Mouse (Mus musculus): ENCODE measurements around the gene Rexo5. TPM values are rescaled to one million over a fixed set of nuclear protein-coding genes. Genes with fewer than 3 reads are reported as not detected.

The Rexo5 gene
- 21.8 and 24.8 TPM in 2 replicates for polyA plus RNA-seq (2014; fragmentation: Nextera tagmentation; extraction: Ambion mirVana)

DNA sequence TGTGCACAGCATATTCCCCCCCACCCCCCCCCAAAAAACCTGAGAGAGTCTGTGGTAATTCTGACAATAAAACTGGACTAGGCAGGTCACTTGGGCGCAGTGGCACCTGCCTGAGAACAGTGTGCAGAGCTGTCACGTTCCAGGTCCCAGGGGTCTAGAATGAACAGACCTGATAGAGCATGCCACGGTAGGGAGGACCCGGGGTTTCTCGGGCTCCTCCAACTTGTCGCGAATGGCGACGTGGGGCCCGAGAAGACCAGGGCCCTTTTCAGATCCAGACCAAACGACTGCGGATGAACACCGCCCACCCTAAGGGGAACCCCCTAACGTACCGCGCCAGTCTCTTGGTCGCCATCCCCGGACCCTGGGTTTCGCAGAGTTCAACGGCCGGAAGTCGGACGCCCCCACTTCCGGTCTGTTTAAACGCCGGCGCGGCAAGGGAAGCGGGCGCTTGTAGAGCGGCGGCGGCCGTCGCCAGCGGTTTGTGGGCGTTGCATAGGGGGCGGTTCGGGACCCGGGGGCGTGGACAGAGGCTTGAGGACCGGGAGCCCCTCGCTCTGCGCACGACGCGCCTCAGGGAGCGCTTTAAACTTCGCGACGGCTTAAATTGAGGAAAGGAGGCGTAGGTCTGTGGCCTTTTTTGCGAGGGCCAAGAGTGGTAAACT is at the start of gene Rexo5, which contains the start of gene Eri2:
Gene Rexo5 (plus strand): TSS at position 421 of the 665 bp plus-strand sequence.
Gene Eri2 (minus strand): TSS at position 473 of the 665 bp plus-strand sequence.
- Histone ChIP-seq H3K4me1 (ENCODE audit: control insufficient read depth, insufficient read depth, low read length) (peaks cover 2% of the 10 kb centered on the region; the same call in 1 of the 2 replicates), H3K9me3 (ENCODE audit: control insufficient read depth, low read length) (no peaks in the 10 kb centered on the region), H3K27me3 (ENCODE audit: control insufficient read depth, insufficient read depth, low read length) (no peaks in the 10 kb centered on the region), H3K36me3 (ENCODE audit: control insufficient read depth, insufficient read depth, low read length) (no peaks in the 10 kb centered on the region; the same call in 1 of the 2 replicates), H3K4me3 (ENCODE audit: low read depth, low read length) (peak within 1 kb of the TSS; percentile 68), H3K9ac (ENCODE audit: low read length) (peak within 1 kb of the TSS; percentile 88), H3K4me2 (ENCODE audit: low read depth, severe bottlenecking) (peak within 1 kb of the TSS; percentile 71), H3K27ac (replicated peaks; ENCODE audit: low read depth, low read length) (peak within 1 kb of the TSS; percentile 70)
- ATAC-seq (ENCODE audit: insufficient number of reproducible peaks, low FRiP score, low TSS enrichment, low read depth), result peak; percentile 99
- WGBS, result under 1% methylated on average over 53 of the region's 53 CpGs
- DNase-seq (ENCODE audit: low spot score), result peak; percentile 95

GRCm38 (mm10) chr7:119744321-119744720 is 49.5 kb upstream of the Rexo5 start:
- WGBS, result 8% methylated on average over 34 of the region's 34 CpGs
- peak overlapping the region; percentile 29; the same call in 1 of the 2 replicates for H3K4me2 ChIP-seq (ENCODE audit: low read depth, severe bottlenecking)
- H3K9me3 ChIP-seq (ENCODE audit: control insufficient read depth, low read length), result no peaks in the 10 kb centered on the region
- H3K9ac ChIP-seq (ENCODE audit: low read length), result no peak overlapping the region
- H3K27me3 ChIP-seq (ENCODE audit: control insufficient read depth, insufficient read depth, low read length), result no peaks in the 10 kb centered on the region
- ATAC-seq (ENCODE audit: insufficient number of reproducible peaks, low FRiP score, low TSS enrichment, low read depth), result peak; percentile 57; the same call in 1 of the 2 replicates
- peak; percentile 61 for DNase-seq (ENCODE audit: low spot score)
- H3K27ac ChIP-seq (replicated peaks; ENCODE audit: low read depth, low read length), result no peak overlapping the region
- no peak overlapping the region for H3K4me3 ChIP-seq (ENCODE audit: low read depth, low read length)
- no peaks in the 10 kb centered on the region for H3K4me1 ChIP-seq (ENCODE audit: control insufficient read depth, insufficient read depth, low read length)
- no peaks in the 10 kb centered on the region for H3K36me3 ChIP-seq (ENCODE audit: control insufficient read depth, insufficient read depth, low read length)

GRCm38 (mm10) chr7:119745869-119746268 is 47.9 kb upstream of the Rexo5 start:
- no peaks in the 10 kb centered on the region for H3K36me3 ChIP-seq (ENCODE audit: control insufficient read depth, insufficient read depth, low read length)
- no peak overlapping the region for H3K4me3 ChIP-seq (ENCODE audit: low read depth, low read length)
- DNase-seq (ENCODE audit: low spot score) (no peak), ATAC-seq (ENCODE audit: insufficient number of reproducible peaks, low FRiP score, low TSS enrichment, low read depth) (no peak)
- no peak overlapping the region for H3K27ac ChIP-seq (replicated peaks; ENCODE audit: low read depth, low read length)
- H3K4me2 ChIP-seq (ENCODE audit: low read depth, severe bottlenecking), result no peak overlapping the region
- no peaks in the 10 kb centered on the region for H3K9me3 ChIP-seq (ENCODE audit: control insufficient read depth, low read length)
- 78% methylated on average over 1 of the region's 1 CpGs for WGBS
- H3K9ac ChIP-seq (ENCODE audit: low read length), result no peak overlapping the region
- H3K27me3 ChIP-seq (ENCODE audit: control insufficient read depth, insufficient read depth, low read length), result no peaks in the 10 kb centered on the region
- no peaks in the 10 kb centered on the region for H3K4me1 ChIP-seq (ENCODE audit: control insufficient read depth, insufficient read depth, low read length)

DNA sequence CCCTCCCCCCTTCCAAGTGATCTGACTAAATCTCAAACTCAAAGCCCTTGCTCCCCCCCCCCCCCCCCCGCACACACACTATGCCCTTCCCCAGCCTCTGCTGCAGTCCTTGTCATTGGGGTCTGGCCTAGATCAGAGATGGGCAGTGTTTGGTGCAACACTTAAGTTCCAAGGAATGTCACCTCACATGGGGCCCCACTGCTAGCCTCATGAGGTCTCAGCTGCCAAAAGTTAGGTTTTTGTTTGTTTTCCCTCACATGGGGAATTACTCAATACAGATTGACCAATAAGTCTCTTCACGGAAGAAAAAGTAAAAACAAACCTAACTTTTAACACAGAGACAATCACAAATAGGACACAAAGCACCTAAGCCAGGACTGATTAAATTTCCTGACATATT is 45.0 kb upstream of the Rexo5 start:
- WGBS, result 71% methylated on average over 1 of the region's 2 CpGs
- Histone ChIP-seq H3K4me1 (ENCODE audit: control insufficient read depth, insufficient read depth, low read length) (no peaks in the 10 kb centered on the region), H3K27ac (replicated peaks; ENCODE audit: low read depth, low read length) (no peak overlapping the region), H3K36me3 (ENCODE audit: control insufficient read depth, insufficient read depth, low read length) (no peaks in the 10 kb centered on the region), H3K4me3 (ENCODE audit: low read depth, low read length) (no peak overlapping the region), H3K4me2 (ENCODE audit: low read depth, severe bottlenecking) (no peak overlapping the region), H3K9ac (ENCODE audit: low read length) (no peak overlapping the region), H3K9me3 (ENCODE audit: control insufficient read depth, low read length) (no peaks in the 10 kb centered on the region), H3K27me3 (ENCODE audit: control insufficient read depth, insufficient read depth, low read length) (no peaks in the 10 kb centered on the region)
- ATAC-seq (ENCODE audit: insufficient number of reproducible peaks, low FRiP score, low TSS enrichment, low read depth) (no peak), DNase-seq (ENCODE audit: low spot score) (no peak)

GRCm38 (mm10) chr7:119749942-119750341 is 43.9 kb upstream of the Rexo5 start:
- H3K4me3 ChIP-seq (ENCODE audit: low read depth, low read length), result no peak overlapping the region
- H3K4me1 ChIP-seq (ENCODE audit: control insufficient read depth, insufficient read depth, low read length), result no peaks in the 10 kb centered on the region
- H3K27ac ChIP-seq (replicated peaks; ENCODE audit: low read depth, low read length), result no peak overlapping the region
- no peak overlapping the region for H3K4me2 ChIP-seq (ENCODE audit: low read depth, severe bottlenecking)
- DNase-seq (ENCODE audit: low spot score), result no peak
- no peaks in the 10 kb centered on the region for H3K36me3 ChIP-seq (ENCODE audit: control insufficient read depth, insufficient read depth, low read length)
- no peaks in the 10 kb centered on the region for H3K27me3 ChIP-seq (ENCODE audit: control insufficient read depth, insufficient read depth, low read length)
- no peak overlapping the region for H3K9ac ChIP-seq (ENCODE audit: low read length)
- ATAC-seq (ENCODE audit: insufficient number of reproducible peaks, low FRiP score, low TSS enrichment, low read depth), result no peak
- WGBS, result 67% methylated on average over 2 of the region's 2 CpGs
- H3K9me3 ChIP-seq (ENCODE audit: control insufficient read depth, low read length), result no peaks in the 10 kb centered on the region

- Histone ChIP-seq H3K27me3 (ENCODE audit: control insufficient read depth, insufficient read depth, low read length) (no peaks in the 10 kb centered on the region), H3K9ac (ENCODE audit: low read length) (no peak overlapping the region), H3K36me3 (ENCODE audit: control insufficient read depth, insufficient read depth, low read length) (no peaks in the 10 kb centered on the region), H3K9me3 (ENCODE audit: control insufficient read depth, low read length) (no peaks in the 10 kb centered on the region), H3K27ac (replicated peaks; ENCODE audit: low read depth, low read length) (no peak overlapping the region), H3K4me1 (ENCODE audit: control insufficient read depth, insufficient read depth, low read length) (no peaks in the 10 kb centered on the region), H3K4me2 (ENCODE audit: low read depth, severe bottlenecking) (no peak overlapping the region), H3K4me3 (ENCODE audit: low read depth, low read length) (no peak overlapping the region)
- 88% methylated on average over 1 of the region's 1 CpGs for WGBS
- DNase-seq (ENCODE audit: low spot score), result no peak
- ATAC-seq (ENCODE audit: insufficient number of reproducible peaks, low FRiP score, low TSS enrichment, low read depth), result no peak
These were observed 40.1 kb upstream of the Rexo5 start for GRCm38 (mm10) chr7:119753696-119754095.

DNA sequence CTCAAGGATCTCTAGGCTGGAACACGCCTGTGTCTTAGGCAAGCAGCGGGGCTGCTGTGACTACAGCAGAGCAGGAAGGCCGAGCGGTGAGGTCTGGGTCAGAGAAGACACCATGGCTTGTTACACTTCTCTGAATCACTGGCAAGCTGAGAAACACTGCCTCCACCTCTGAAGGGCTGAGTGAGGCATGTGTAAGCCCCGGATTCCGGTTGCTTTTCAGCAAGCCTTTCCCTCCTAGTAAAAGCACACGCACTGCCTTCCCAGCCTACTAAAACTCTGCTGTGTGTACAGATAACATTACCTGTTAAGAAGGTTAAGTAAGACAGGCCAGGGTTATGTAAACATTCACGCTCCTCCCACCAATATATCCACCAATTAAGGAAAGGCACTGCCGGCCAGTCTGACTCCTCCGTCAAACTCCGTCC is 33.3 kb upstream of the Rexo5 start, which contains the start of gene Acsm3:
Gene Acsm3 (plus strand): TSS at position 397 of the 425 bp plus-strand sequence.
- Histone ChIP-seq H3K27me3 (ENCODE audit: control insufficient read depth, insufficient read depth, low read length) (no peaks in the 10 kb centered on the region), H3K9ac (ENCODE audit: low read length) (no peak within 1 kb of the TSS), H3K4me2 (ENCODE audit: low read depth, severe bottlenecking) (no peak within 1 kb of the TSS), H3K9me3 (ENCODE audit: control insufficient read depth, low read length) (no peaks in the 10 kb centered on the region), H3K4me1 (ENCODE audit: control insufficient read depth, insufficient read depth, low read length) (no peaks in the 10 kb centered on the region), H3K36me3 (ENCODE audit: control insufficient read depth, insufficient read depth, low read length) (no peaks in the 10 kb centered on the region), H3K27ac (replicated peaks; ENCODE audit: low read depth, low read length) (no peak within 1 kb of the TSS), H3K4me3 (ENCODE audit: low read depth, low read length) (no peak within 1 kb of the TSS)
- whole genome bisulfite sequencing, result 46% methylated on average over 11 of the region's 11 CpGs
- ATAC-seq (ENCODE audit: insufficient number of reproducible peaks, low FRiP score, low TSS enrichment, low read depth) (no peak), DNase-seq (ENCODE audit: low spot score) (no peak)

DNA sequence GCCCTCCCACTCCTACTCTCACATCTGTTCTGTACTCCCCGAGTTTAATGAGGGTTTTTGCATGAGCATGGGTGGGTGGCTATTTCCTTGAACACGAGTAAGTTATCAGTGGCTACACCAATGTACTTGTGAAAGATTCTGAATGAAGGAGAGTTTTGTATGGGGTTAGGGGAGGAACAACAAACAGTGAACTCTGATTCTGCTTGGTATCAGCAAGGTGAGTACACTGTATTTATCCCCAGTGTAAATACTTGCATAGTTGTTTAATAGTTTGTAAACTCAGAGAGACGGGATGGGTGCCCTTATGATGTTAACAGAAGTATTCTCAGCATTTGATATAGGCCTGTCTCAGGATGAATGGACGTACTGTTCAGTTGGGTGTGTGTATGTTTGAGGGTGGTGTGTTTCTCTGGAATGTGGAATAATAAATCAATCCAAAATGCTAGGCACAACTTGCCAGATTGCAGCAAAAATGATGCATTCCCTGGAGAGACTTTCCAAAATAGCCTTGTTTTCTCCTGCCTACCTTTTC is 31.6 kb upstream of the Rexo5 start:
- H3K4me3 ChIP-seq (ENCODE audit: low read depth, low read length), result no peak overlapping the region
- H3K9me3 ChIP-seq (ENCODE audit: control insufficient read depth, low read length), result no peaks in the 10 kb centered on the region
- H3K9ac ChIP-seq (ENCODE audit: low read length), result no peak overlapping the region
- H3K4me2 ChIP-seq (ENCODE audit: low read depth, severe bottlenecking), result no peak overlapping the region
- 61% methylated on average over 4 of the region's 4 CpGs for whole genome bisulfite sequencing
- DNase-seq (ENCODE audit: low spot score), result no peak
- no peaks in the 10 kb centered on the region for H3K27me3 ChIP-seq (ENCODE audit: control insufficient read depth, insufficient read depth, low read length)
- H3K4me1 ChIP-seq (ENCODE audit: control insufficient read depth, insufficient read depth, low read length), result no peaks in the 10 kb centered on the region
- no peak overlapping the region for H3K27ac ChIP-seq (replicated peaks; ENCODE audit: low read depth, low read length)
- no peak for ATAC-seq (ENCODE audit: insufficient number of reproducible peaks, low FRiP score, low TSS enrichment, low read depth)
- no peaks in the 10 kb centered on the region for H3K36me3 ChIP-seq (ENCODE audit: control insufficient read depth, insufficient read depth, low read length)
